Mouse (Mus musculus) CH12F3 (cell line): ENCODE results near the gene Dcp1b.

Source experiments
- in situ Hi-C: fragments of 300-500 bp; cut with MboI; formaldehyde crosslinking; loops from 2 replicates; pipeline ENCODE4 v1.14.3; 2020; ENCODE audit warnings: low sequenced_read_pairs

Dcp1b gene

DNA sequence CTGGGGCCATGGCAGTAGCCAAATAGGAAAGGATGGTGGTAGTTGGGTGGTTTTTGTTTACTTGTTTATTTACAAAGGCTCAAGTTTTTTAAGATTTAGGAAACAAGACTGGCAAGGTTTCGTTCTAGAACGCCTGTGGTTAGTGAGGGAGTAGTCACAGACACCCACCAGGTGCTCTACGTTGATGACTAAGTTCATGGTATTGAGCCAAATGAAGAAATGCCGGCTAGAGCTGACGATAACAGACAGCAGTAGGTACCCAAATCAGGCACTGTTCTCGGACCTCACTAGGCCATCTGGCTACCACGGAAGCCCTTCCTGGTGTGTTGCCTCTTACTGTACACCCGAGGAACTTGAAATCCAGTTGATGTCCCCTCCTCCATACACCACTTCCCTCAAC, 51.9 kb downstream of the Dcp1b start:
- in situ Hi-C loops: loop anchor here (10.0 kb wide), 1 partner anchor 218 kb away; no protein-coding TSS in a partner anchor

GRCm38 (mm10) chr6:119228861-119229603, 54.0 kb downstream of the Dcp1b start:
- in situ Hi-C loops: loop anchor here (10.0 kb wide), 1 partner anchor 216 kb away; no protein-coding TSS in a partner anchor

- in situ Hi-C loops: no loop called here
Measured at GRCm38 (mm10) chr6:119233066-119233465, 58.0 kb downstream of the Dcp1b start.

DNA sequence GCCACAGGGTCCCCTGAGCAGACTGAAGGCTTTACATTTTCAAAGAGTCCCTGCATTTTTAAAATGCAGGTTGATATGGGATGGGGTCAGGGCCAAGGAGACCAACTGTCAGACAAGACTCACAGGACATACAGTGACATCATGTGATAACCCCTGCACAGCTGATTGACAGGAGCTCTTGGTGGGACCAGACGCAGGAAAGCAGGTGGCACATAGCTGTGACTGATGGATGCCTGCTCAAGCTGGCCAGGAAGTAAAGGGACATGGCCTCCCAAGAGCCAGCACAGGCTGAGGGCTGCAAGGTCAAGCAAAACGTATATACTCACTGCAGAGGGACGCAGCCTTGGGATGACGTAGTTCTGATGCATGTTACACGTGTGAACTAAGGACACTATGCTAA, 60.4 kb downstream of the Dcp1b start:
- in situ Hi-C loops: no loop called here

DNA sequence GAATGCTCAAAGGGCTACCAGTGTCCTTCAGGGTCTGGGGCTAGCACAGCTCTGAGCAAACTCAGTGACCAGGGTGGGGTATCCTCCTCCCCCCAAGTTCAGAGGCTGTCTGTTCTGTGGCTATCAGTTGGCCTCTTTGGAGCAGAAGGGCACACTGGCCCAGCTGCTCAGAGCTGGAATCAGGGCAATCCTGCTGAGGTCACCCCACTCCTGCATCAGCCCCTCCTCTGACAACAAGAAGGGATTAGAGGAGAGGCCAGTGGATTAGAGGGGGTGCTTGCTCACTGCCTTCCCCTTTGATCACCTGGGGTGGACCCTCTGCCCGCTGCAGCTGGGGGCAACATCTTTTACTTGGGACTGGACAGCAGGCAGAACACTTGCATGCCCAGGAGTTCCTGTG, 61.2 kb downstream of the Dcp1b start, which contains the start of gene Cacna2d4:
Gene Cacna2d4, plus strand, starts transcription at position 286 of the 400 bp plus-strand sequence.
- in situ Hi-C loops: no loop called here

DNA sequence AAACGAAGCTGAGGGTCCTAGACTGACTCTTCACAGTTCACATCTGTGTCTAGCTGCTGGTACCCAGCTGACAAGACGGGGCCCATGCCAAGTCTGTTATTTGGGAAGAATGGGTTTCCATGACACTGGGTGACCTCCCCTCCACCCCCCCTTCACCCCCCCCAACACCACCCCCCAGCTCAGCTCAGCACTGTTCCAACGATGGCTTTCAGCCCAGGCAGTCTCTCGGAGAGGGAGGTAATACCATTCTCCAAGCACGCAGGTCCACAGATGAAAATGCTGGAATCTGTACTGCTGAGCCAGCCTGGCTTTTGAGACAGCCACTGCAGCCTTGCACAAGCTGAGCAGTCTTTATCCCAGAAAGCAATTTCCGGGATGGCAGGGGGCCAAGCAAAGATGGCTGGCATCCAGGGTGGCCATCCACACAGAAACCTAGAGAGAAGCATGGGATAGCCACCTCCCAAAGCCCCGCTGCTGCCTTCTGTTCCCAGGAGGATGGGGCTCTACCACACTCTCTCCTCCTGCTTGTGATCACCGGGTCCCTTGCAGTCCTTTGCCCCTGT, 62.5 kb downstream of the Dcp1b start:
- in situ Hi-C loops: no loop called here

DNA sequence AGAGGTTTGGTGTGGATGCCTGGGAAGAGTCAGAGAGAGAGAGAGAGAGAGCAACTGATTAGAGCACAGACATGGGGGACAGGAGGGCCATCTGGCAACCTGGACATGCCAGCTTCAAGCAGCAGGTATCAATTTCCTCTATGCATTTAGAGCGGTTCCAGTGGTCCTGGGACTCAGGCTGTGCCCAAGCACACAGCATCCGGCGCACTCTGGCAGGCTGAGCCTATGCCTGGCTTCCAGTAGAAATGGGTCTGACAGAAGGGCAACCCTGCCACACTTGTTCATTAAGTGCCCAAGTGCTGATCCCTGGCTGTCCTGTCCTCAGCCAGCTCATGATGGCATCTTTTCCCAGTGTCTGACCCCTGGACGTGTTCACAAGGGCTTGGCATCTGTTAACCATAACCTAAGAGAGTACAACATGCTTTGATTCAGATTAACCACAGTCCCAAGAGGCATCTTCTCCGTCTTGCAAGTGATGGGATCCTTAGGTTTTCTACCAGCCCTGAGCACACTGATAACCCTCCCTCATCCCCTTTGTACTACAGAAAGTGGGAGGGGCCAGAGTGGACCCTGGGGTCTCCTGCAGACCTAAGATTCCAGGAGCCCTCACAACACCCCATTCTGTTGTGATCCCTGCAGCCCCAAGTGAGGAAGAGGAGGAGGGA, 64.4 kb downstream of the Dcp1b start:
- in situ Hi-C loops: no loop called here

DNA sequence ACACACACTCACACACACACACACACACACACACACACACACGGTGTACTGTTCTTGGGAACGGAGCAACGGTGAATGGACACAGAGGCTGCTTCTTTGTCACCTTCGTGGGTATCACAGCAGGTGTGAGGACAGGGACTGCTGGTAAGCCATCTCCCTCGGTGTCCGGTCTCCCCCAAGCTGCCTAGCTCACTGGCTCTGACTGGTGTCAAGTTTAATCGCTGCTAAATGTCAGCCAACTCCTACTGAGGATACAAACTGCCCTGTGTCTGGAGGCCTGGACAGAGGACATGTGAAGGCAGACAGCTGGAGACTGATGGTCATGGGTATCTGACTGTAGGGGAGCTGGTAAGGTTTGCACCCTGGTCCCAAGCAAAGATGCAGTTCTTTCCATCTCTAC, 65.2 kb downstream of the Dcp1b start:
- in situ Hi-C loops: no loop called here

GRCm38 (mm10) chr6:119240871-119241705, 66.0 kb downstream of the Dcp1b start:
- in situ Hi-C loops: no loop called here

GRCm38 (mm10) chr6:119246082-119246481, 71.0 kb downstream of the Dcp1b start:
- in situ Hi-C loops: no loop called here

- in situ Hi-C loops: no loop called here
Measured at GRCm38 (mm10) chr6:119248578-119248977, 73.5 kb downstream of the Dcp1b start.

DNA sequence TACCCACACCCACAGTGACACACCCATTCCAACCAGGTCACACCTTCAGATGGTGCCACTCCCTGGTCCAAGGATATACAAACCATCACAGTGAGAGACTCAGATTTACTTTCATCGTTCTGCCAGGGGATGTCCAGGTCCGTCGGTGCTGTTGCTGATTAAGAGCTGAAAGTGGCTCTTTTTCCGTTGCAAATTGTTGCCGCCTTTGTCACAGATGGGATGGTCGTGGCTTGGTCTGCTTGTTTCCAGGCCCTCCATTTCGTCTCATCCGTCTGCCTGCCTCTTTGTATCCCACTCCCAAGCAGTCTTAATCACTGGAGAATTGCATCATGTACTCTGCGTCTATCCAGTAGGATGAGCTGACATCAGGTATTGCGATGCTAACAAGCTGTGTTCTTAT, 74.7 kb downstream of the Dcp1b start:
- in situ Hi-C loops: no loop called here

- in situ Hi-C loops: no loop called here
Measured at GRCm38 (mm10) chr6:119251704-119252103, 76.7 kb downstream of the Dcp1b start.
